Mouse (Mus musculus): Measurements from ENCODE around the gene Atp10a. TPM values are rescaled to one million over a fixed set of nuclear protein-coding genes. Genes with fewer than 3 reads are reported as not detected.

Atp10a gene
- polyA plus RNA-seq, 1 experiment from 2014 or later = 2.7 TPM

GRCm38 (mm10) chr7:58844449-58844848, 188.5 kb downstream of the Atp10a start:
- 34% methylated on average over 4 of the region's 4 CpGs for WGBS
- Histone ChIP-seq H3K9ac (ENCODE audit: low read length) (no peak overlapping the region), H3K36me3 (ENCODE audit: control insufficient read depth, insufficient read depth, low read length) (no peaks in the 10 kb centered on the region), H3K27ac (ENCODE audit: low read depth, low read length) (peak overlapping the region; percentile 39; the same call in 1 of the 2 replicates), H3K4me1 (ENCODE audit: control insufficient read depth, insufficient read depth, low read length) (peaks cover 8% of the 10 kb centered on the region; the same call in 1 of the 2 replicates), H3K4me3 (ENCODE audit: low read depth, low read length) (no peak overlapping the region), H3K27me3 (ENCODE audit: control insufficient read depth, insufficient read depth, low read length) (no peaks in the 10 kb centered on the region), H3K4me2 (ENCODE audit: low read depth) (peak overlapping the region; percentile 19; the same call in 1 of the 2 replicates), H3K9me3 (ENCODE audit: control insufficient read depth, low read length) (no peaks in the 10 kb centered on the region)
- DNase-seq (ENCODE audit: low spot score) (no peak), ATAC-seq (ENCODE audit: insufficient read depth, low FRiP score, low TSS enrichment) (peak; percentile 8; the same call in 1 of the 2 replicates)

DNA sequence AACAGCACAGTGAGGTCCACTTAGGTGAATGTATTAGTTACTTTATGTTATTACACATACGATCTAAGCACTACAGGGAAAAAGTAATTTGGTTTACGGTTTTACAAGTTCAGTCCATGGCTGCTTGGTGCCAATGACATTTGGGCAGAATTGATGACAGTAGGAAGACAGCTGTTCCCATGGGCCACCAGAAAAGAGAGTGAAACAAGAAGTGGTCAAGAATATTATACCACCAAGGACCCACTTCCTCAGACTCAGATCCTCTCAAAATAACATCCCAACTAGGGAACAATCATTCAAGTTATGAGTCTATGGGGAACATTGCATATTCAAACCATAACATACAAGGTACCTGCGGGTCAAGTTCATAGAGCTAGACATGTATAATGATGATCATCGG, 203.0 kb downstream of the Atp10a start:
- DNase-seq (ENCODE audit: low spot score) (no peak), ATAC-seq (ENCODE audit: insufficient read depth, low FRiP score, low TSS enrichment) (no peak)
- H3K9ac ChIP-seq (ENCODE audit: low read length) = no peak overlapping the region
- WGBS = 91% methylated on average over 4 of the region's 4 CpGs
- H3K4me2 ChIP-seq (ENCODE audit: low read depth) = no peak overlapping the region
- H3K4me1 ChIP-seq (ENCODE audit: control insufficient read depth, insufficient read depth, low read length) = no peaks in the 10 kb centered on the region
- H3K27me3 ChIP-seq (ENCODE audit: control insufficient read depth, insufficient read depth, low read length) = no peaks in the 10 kb centered on the region
- no peak overlapping the region for H3K27ac ChIP-seq (ENCODE audit: low read depth, low read length)
- H3K36me3 ChIP-seq (ENCODE audit: control insufficient read depth, insufficient read depth, low read length) = no peaks in the 10 kb centered on the region
- no peaks in the 10 kb centered on the region for H3K9me3 ChIP-seq (ENCODE audit: control insufficient read depth, low read length)
- H3K4me3 ChIP-seq (ENCODE audit: low read depth, low read length) = no peak overlapping the region

DNA sequence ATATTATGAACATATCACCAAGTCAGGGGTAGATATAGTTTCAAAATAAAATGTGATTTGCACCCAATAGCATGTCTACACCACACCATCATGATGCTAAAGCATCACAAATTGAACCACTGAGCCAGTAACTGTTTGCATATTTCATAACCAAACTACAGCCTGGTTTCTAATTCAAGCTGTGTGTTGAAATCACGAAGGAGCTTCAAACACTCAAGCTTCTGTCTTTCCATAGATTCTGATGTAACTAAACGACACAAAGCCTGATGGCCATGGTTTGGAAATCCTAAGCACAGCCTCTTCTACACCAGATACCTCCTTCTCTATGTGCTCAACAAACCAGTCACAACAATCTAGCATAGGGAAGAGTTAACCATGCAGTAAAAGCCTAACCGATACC, 207.2 kb downstream of the Atp10a start:
- H3K36me3 ChIP-seq (ENCODE audit: control insufficient read depth, insufficient read depth, low read length) = no peaks in the 10 kb centered on the region
- no peak for DNase-seq (ENCODE audit: low spot score)
- H3K27ac ChIP-seq (ENCODE audit: low read depth, low read length) = no peak overlapping the region
- no peaks in the 10 kb centered on the region for H3K4me1 ChIP-seq (ENCODE audit: control insufficient read depth, insufficient read depth, low read length)
- no peak overlapping the region for H3K9ac ChIP-seq (ENCODE audit: low read length)
- no peaks in the 10 kb centered on the region for H3K27me3 ChIP-seq (ENCODE audit: control insufficient read depth, insufficient read depth, low read length)
- ATAC-seq (ENCODE audit: insufficient read depth, low FRiP score, low TSS enrichment) = no peak
- H3K4me3 ChIP-seq (ENCODE audit: low read depth, low read length) = no peak overlapping the region
- 90% methylated on average over 3 of the region's 3 CpGs for WGBS
- no peaks in the 10 kb centered on the region for H3K9me3 ChIP-seq (ENCODE audit: control insufficient read depth, low read length)
- H3K4me2 ChIP-seq (ENCODE audit: low read depth) = no peak overlapping the region

- ATAC-seq (ENCODE audit: insufficient read depth, low FRiP score, low TSS enrichment) (peak; percentile 35; the same call in 1 of the 2 replicates), DNase-seq (ENCODE audit: low spot score) (no peak)
- Histone ChIP-seq H3K36me3 (ENCODE audit: control insufficient read depth, insufficient read depth, low read length) (no peaks in the 10 kb centered on the region), H3K4me3 (ENCODE audit: low read depth, low read length) (no peak overlapping the region), H3K4me1 (ENCODE audit: control insufficient read depth, insufficient read depth, low read length) (no peaks in the 10 kb centered on the region), H3K9me3 (ENCODE audit: control insufficient read depth, low read length) (no peaks in the 10 kb centered on the region), H3K27me3 (ENCODE audit: control insufficient read depth, insufficient read depth, low read length) (no peaks in the 10 kb centered on the region), H3K4me2 (ENCODE audit: low read depth) (no peak overlapping the region), H3K27ac (ENCODE audit: low read depth, low read length) (no peak overlapping the region), H3K9ac (ENCODE audit: low read length) (no peak overlapping the region)
- WGBS = 47% methylated on average over 4 of the region's 4 CpGs
Observed at GRCm38 (mm10) chr7:58866865-58867614, 211.1 kb downstream of the Atp10a start.

GRCm38 (mm10) chr7:58870661-58871060, 214.7 kb downstream of the Atp10a start:
- Histone ChIP-seq H3K36me3 (ENCODE audit: control insufficient read depth, insufficient read depth, low read length) (no peaks in the 10 kb centered on the region), H3K4me1 (ENCODE audit: control insufficient read depth, insufficient read depth, low read length) (no peaks in the 10 kb centered on the region), H3K4me2 (ENCODE audit: low read depth) (no peak overlapping the region), H3K4me3 (ENCODE audit: low read depth, low read length) (no peak overlapping the region), H3K27ac (ENCODE audit: low read depth, low read length) (no peak overlapping the region), H3K27me3 (ENCODE audit: control insufficient read depth, insufficient read depth, low read length) (no peaks in the 10 kb centered on the region), H3K9me3 (ENCODE audit: control insufficient read depth, low read length) (no peaks in the 10 kb centered on the region), H3K9ac (ENCODE audit: low read length) (no peak overlapping the region)
- ATAC-seq (ENCODE audit: insufficient read depth, low FRiP score, low TSS enrichment) = no peak
- 79% methylated on average over 1 of the region's 1 CpGs for WGBS
- no peak for DNase-seq (ENCODE audit: low spot score)

- H3K9me3 ChIP-seq (ENCODE audit: control insufficient read depth, low read length) = no peaks in the 10 kb centered on the region
- no peaks in the 10 kb centered on the region for H3K36me3 ChIP-seq (ENCODE audit: control insufficient read depth, insufficient read depth, low read length)
- DNase-seq (ENCODE audit: low spot score) (no peak), ATAC-seq (ENCODE audit: insufficient read depth, low FRiP score, low TSS enrichment) (no peak)
- H3K4me1 ChIP-seq (ENCODE audit: control insufficient read depth, insufficient read depth, low read length) = no peaks in the 10 kb centered on the region
- H3K9ac ChIP-seq (ENCODE audit: low read length) = no peak overlapping the region
- no peak overlapping the region for H3K27ac ChIP-seq (ENCODE audit: low read depth, low read length)
- no peak overlapping the region for H3K4me3 ChIP-seq (ENCODE audit: low read depth, low read length)
- H3K4me2 ChIP-seq (ENCODE audit: low read depth) = no peak overlapping the region
- no peaks in the 10 kb centered on the region for H3K27me3 ChIP-seq (ENCODE audit: control insufficient read depth, insufficient read depth, low read length)
- 93% methylated on average over 1 of the region's 1 CpGs for WGBS
Observed at GRCm38 (mm10) chr7:58873676-58874075, 217.7 kb downstream of the Atp10a start.
